Mouse (Mus musculus): ENCODE results near the gene Uhrf1bp1l. TPM values are rescaled to one million over a fixed set of nuclear protein-coding genes. Genes with fewer than 3 reads are reported as not detected.

Gene Uhrf1bp1l
- total RNA-seq, 2 experiments from 2014 or later = 8.9 to 13.6 TPM

GRCm38 (mm10) chr10:89745666-89746020 is 852 bp downstream of the Uhrf1bp1l start:
- DNase-seq = no peak

DNA sequence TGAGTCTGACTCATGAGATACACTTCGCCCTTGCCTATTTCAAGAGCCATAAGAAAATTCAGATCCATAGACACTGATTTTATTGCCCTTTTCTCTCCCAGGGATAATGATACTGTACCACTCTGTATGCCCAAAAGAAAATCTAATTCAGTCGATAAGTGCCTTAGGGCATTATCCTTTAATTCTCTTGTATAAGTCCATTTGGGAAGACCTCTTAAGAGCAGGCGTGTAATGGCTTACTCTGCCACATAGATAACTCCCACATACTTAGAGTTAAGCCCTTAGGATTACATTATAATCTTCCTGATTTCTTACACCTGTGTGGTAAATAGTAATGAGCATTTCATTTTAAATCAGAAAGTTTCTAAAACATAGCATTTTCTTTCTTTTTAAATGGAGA is 1.8 kb downstream of the Uhrf1bp1l start:
- DNase-seq = no peak

DNA sequence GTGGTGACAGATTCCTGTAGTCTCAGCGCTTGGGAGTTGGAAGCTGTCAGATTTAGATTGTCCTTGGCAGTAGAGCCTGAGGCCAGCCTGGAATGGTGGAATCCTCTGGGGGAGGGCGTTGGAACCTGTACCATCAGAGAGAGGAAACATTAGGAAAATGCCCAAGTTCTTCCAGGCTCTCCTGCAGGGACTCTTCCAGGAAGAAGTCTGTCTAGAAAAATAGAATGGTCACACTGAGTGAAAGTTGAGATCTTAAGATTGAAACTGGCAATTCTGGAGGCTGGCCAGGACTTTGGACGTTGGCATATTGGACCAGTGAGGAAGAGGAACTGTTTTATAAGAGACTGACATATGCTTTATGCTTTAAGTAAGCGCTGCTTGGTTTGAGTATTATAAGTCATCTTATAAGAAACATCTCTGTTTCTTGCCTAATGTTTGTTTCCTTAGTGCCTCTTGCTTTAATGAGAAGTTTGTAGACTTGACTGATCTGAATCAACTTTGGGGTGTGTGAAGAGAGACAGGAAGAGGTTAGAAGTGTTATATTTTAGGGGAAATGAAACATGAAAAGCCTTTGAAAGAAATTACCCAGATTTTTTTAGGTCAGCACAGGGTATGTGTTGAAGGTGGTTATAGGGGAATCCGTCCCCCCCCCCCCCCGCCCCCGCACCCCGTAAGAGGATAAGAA is 2.6 kb downstream of the Uhrf1bp1l start:
- DNase-seq = no peak

DNA sequence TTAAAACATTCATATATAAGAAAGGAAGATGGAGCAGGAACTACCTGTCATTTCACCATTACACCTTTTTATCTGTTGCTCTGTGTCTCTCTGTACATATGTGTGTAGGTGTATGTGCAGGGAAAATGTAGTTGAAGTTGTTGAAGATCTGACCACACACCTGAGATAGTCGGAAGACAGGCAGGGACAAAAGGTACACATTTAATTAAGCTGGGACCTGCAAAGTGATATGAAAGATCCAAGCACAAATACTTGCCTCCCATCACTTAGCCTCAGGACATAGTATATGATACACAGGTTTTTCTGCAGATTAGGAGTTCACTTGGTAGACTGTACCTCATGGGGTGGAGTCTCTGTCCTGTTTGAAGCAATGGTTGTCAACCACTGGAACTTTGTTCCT is 3.1 kb downstream of the Uhrf1bp1l start:
- no peak for DNase-seq

GRCm38 (mm10) chr10:89748619-89749018 is 3.8 kb downstream of the Uhrf1bp1l start:
- no peak for DNase-seq

DNA sequence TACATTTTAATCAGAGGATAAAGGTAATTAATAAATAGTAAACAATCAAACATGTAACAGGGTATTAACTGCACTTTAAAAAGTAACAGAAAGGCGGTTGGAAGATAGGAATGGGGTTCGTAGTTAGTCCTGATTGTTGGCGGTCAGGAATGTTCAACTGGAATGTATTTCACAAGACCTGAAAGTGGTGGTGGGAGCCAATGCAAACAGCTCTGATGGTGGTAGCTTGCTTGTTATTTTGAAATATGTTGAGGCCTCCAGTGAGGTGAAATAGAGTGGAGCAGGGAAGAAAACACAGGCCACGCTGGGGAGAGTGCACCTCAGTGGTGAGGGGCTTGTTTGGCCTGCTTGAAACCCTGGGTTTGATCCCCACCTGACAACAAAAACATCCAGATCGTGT is 6.3 kb downstream of the Uhrf1bp1l start:
- DNase-seq = no peak

DNA sequence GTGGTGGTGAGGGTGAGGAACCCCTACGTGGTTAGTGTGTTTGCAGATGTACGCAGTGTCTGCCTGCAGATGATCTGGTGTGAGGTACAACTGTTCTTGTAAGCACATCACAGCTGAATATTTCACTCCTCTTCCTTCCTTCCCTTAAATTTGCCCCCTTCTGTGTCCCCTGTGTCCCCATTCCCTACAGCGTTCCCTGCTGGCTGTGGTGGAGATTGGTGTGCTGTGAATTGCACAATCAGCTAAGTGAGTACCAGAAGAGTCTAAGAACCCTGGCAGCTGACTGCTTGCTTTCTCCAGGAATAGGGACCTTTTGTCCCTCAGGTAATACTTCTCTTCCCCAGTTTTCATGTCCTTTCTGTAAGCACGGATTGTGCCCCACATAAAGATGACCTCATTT is 10.4 kb downstream of the Uhrf1bp1l start:
- DNase-seq = no peak

DNA sequence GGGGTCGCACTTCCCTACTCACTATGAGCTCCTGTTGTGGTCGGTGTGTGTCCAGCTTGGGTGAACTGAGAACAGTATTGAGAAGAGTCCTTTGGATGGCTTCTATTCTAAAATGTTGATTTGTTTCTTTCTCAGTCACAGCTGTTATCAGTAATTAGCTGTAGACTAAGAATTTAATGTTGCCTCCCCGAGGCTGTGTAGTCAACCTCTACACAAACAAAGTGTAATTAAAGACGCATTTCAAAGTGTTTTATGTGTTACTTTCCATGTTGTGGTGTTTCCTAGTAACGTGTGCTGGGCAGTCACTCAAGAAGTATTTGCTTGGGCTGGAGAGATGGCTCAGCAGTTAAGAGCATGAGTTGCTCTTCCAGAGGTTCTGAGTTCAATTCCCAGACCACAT is 16.0 kb downstream of the Uhrf1bp1l start:
- no peak for DNase-seq

DNA sequence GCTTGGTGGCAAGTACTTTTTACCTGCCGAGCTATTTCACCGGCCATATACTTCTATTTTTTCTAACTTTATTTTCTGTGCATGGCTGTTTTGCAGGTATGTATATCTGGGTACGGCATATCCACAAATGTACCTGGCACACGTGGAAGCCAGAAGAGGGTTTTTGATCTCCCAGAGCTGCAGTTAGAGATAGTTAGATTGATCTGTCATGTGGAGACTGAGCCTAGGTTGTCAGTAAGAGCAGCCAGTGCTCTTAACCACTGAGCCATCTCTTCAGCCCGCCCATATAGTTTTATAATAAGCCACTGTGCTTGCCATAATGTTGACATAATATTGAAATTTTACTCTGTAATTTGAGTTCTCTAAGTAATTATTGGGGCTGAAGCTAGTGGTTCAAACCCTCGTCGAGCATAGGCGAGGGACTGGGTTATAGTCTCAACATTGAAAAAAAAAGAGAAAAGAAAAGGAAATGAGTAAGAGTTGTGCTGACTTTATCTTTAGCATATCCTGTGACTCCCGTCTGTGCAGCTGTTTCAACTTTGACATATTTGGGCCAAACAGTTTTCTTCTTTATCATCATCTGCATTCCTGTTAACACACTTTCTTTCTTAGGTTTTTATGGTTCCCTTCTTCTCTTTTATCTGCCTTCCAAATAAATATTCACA is 19.8 kb downstream of the Uhrf1bp1l start:
- no peak for DNase-seq

DNA sequence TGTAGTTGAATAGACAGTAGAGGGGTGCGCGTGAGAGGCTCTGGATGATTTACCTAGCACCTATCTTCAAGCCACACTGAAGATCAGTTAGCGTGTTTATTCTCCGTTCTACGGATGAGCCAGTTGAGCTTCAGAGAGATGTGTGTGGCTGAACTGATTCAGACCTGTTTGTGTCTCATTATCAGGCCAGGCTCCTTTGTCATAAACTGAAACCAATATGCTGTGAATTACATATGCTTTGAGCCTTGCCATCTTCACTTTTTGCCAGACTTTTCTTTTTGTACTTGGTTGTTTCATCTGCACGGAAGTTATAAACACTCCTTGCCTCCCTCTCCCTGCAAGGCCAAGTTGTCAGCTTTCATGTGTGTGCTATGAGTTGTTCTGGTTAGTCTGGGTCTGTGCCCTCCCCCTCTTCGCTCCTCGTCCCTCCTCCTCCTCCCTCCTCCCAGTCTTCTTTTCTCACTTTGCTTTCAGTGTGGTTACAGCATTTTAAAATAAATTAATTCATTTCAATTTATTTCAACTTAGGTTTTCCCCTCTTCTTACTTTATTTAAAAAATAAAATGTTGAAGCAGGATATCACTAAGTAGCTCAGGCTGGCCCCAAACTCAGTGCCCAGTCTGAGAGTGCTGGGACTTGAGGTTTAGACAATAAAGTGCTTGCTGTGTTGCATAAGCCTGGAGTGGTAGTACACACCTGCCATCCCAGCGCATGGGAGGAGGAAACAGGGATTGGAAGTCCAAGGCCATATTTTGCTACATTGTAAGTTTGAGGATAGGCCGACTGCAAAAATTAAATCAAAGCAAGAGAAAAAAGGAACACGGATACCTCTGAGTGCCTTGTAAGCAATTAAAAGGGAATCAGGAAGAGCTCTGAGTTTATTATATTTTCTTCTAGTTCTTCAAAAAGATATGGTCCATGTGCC is 21.3 kb downstream of the Uhrf1bp1l start:
- DNase-seq = no peak

GRCm38 (mm10) chr10:89768352-89769020 is 23.7 kb downstream of the Uhrf1bp1l start:
- DNase-seq = no peak

DNA sequence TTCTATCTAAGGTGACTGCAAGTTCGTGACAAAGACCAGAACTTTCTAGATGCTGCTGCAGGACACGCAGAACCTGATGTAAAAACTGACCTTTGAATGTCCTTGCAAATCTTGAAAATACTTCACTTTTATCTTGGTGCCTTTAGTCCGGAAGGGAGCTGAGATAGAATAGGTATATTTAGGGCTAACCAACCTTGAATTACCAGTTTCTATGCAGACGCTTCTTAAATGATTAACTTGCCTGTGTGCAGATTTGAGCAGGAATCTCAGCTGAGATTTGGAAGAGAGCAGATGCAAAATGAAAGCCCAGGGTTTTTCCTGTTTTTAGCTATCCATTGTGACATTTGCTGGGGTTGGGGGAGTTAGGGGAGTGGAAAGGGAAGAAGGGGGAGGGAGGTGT is 24.3 kb downstream of the Uhrf1bp1l start:
- DNase-seq = no peak

GRCm38 (mm10) chr10:89771894-89772293 is 27.1 kb downstream of the Uhrf1bp1l start:
- DNase-seq = no peak

DNA sequence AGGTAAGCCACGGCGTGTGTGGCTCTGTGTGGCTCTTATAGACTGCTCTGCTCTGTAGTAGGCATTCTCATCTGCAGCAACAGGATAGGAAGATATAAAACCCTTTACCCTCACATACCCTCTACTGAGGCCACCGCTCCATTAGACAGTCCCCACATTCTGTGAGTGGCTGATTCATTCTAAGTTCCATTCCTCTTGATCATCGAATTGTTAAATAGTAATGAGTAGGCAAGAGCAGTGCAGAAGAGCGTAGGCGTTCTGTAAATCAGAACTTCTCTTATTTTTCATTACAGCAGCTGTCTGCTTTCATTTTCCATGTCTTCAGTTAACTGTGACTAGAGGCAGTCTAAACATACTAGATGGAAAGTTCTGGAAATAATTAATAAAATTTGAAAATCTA is 31.2 kb downstream of the Uhrf1bp1l start:
- DNase-seq = no peak

DNA sequence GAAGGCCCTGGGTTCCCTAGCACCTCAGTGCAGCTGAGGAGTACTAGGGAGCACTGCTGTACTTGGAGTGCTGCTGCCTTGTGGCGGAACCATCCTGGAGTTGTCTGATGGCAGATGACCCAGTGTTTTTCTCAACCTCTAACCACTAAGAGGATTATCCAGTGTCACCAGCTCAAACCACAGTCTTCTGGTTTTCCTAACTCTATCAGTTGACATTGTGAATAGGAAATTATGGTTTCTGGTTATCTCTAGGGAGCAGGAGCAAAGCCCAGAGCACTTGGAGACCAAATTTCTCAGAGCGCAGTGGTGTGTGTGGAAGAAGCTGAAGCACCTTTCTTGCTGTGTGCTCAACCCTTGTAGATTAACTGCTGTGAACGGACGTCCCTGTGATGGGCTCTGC is 47.1 kb downstream of the Uhrf1bp1l start:
- no peak for DNase-seq

GRCm38 (mm10) chr10:89794121-89794520 is 49.3 kb downstream of the Uhrf1bp1l start:
- no peak for DNase-seq

DNA sequence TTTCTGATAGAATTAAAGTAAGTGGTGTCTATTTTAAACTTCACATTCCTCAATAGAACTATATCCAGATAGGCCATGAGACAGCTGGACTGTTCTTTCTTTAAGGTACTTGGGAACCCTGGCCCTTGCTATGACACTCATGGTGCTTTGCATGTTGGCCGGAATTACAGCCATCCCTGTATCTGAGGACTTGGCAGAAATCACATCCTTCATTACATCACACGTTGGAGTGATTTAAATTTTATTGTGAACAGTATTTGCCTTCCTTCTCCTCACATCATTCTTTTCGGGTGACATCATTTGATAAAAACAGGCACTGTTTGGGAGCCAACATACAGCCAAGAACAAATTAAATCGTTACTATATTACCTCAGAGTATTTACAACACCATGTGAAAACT is 74.4 kb downstream of the Uhrf1bp1l start:
- DNase-seq = no peak

DNA sequence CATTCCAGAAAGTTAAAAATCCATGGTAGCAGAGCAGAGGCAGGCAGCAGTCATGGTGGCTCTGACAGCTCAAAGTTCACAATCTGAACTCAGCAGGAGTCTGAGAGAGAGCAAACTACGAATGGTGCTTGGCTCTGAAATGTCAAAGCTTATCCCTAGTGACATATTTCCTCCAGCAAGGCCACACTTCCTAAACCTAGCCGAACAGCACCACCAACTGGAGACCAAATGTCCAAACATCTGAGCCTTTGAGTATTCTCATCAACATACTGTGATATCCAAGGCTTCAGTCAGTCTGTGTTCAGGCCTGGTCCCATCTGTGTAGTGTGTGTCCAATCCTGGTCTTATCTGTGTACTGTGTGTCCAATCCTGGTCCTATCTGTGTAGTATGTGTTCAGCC is 79.1 kb downstream of the Uhrf1bp1l start:
- DNase-seq = no peak

- no peak for DNase-seq
These were observed 82.1 kb downstream of the Uhrf1bp1l start for GRCm38 (mm10) chr10:89826896-89827295.

GRCm38 (mm10) chr10:89832334-89832733 is 87.5 kb downstream of the Uhrf1bp1l start:
- DNase-seq = no peak

- peak; percentile 13 for DNase-seq
These were observed 88.4 kb downstream of the Uhrf1bp1l start for GRCm38 (mm10) chr10:89833166-89833565.

GRCm38 (mm10) chr10:89837476-89837875 is 92.7 kb downstream of the Uhrf1bp1l start:
- DNase-seq = no peak

DNA sequence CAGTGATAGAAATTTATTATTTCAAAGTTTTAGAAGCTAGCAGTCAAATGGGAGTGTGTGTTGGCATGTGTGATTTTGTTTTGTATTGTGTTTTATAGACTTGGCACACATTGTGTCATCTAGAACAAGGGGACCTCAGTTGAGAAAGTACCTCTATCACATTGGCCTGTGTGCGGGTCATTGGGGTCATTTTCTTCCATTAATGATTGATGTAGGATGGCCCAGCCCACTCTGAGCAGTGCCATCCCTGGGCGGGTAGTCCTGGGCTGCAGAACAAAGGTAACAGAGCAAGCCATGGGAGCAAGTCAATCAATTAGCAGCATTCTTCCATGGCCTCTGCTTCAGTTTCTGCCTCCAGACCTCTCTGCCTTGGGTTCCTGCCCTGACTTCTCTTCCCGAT is 94.0 kb downstream of the Uhrf1bp1l start:
- no peak for DNase-seq

Measured in gastrocnemius, postnatal 10 days (tissue).